Mouse (Mus musculus) kidney, postnatal 36 days (tissue): ENCODE data around the gene Nfrkb.

Experiments
- DNase-seq, 2 experiments: peaks; one replicate each; pipeline ENCODE4 v3.0.0; 2021 to 2022; ENCODE audit warnings: mixed read lengths in 2 of 2

Gene Nfrkb

GRCm38 (mm10) chr9:31385947-31386354 is at the start of gene Nfrkb:
Nfrkb (plus strand) TSS chr9:31386192.
- peak; percentile 96 to 99 for DNase-seq

- no peak for DNase-seq
Measured at GRCm38 (mm10) chr9:31344289-31344831, 41.6 kb upstream of the Nfrkb start.

GRCm38 (mm10) chr9:31346575-31347080 is 39.4 kb upstream of the Nfrkb start:
- DNase-seq: peak in 1 of 2 experiments; percentile 23

- no peak for DNase-seq
Measured at GRCm38 (mm10) chr9:31348458-31348857, 37.5 kb upstream of the Nfrkb start.

GRCm38 (mm10) chr9:31348915-31349314 is 37.1 kb upstream of the Nfrkb start:
- peak; percentile 72 to 91 for DNase-seq

GRCm38 (mm10) chr9:31352716-31353115 is 33.3 kb upstream of the Nfrkb start:
- no peak for DNase-seq

GRCm38 (mm10) chr9:31353518-31353917 is 32.5 kb upstream of the Nfrkb start:
- DNase-seq: no peak

- DNase-seq: no peak
Measured at GRCm38 (mm10) chr9:31354051-31354450, 31.9 kb upstream of the Nfrkb start.

- no peak for DNase-seq
Measured at GRCm38 (mm10) chr9:31363698-31364609, 22.0 kb upstream of the Nfrkb start.

- peak in 1 of 2 experiments; percentile 35 for DNase-seq
Measured at GRCm38 (mm10) chr9:31365086-31365485, 20.9 kb upstream of the Nfrkb start.

GRCm38 (mm10) chr9:31371740-31372139 is 14.3 kb upstream of the Nfrkb start:
- peak in 1 of 2 experiments; percentile 39 for DNase-seq

- no peak for DNase-seq
Measured at GRCm38 (mm10) chr9:31376661-31377060, 9.3 kb upstream of the Nfrkb start.

- DNase-seq: no peak
Measured at GRCm38 (mm10) chr9:31384786-31385499, 1.0 kb upstream of the Nfrkb start.

GRCm38 (mm10) chr9:31385500-31385869 is 507 bp upstream of the Nfrkb start:
- DNase-seq: peak in 1 of 2 experiments; percentile 15

- peak in 1 of 2 experiments; percentile 12 for DNase-seq
Measured at GRCm38 (mm10) chr9:31386368-31387180, 582 bp downstream of the Nfrkb start.

- DNase-seq: no peak
Measured at GRCm38 (mm10) chr9:31387206-31387605, 1.2 kb downstream of the Nfrkb start.

GRCm38 (mm10) chr9:31400441-31400840 is 14.4 kb downstream of the Nfrkb start:
- peak; percentile 55 to 90 for DNase-seq

- no peak for DNase-seq
Measured at GRCm38 (mm10) chr9:31404311-31404710, 18.3 kb downstream of the Nfrkb start.

GRCm38 (mm10) chr9:31405217-31405616 is 19.2 kb downstream of the Nfrkb start:
- peak; percentile 50 to 76 for DNase-seq

- no peak for DNase-seq
Measured at GRCm38 (mm10) chr9:31412165-31412564, 26.2 kb downstream of the Nfrkb start.

GRCm38 (mm10) chr9:31418821-31419220 is 32.8 kb downstream of the Nfrkb start:
- no peak for DNase-seq

GRCm38 (mm10) chr9:31422143-31422542 is 36.2 kb downstream of the Nfrkb start:
- DNase-seq: no peak
